Mouse (Mus musculus) G1E (cell line): ENCODE measurements around the gene Bpifb9a. TPM values are rescaled to one million over a fixed set of nuclear protein-coding genes. Genes with fewer than 3 reads are reported as not detected.
"Not testable (repeated sequence)": the region's sequence is repeated elsewhere in the genome, so short reads cannot be mapped to it uniquely, and the experiment has no call there.

Experiments used
- ATAC-seq: 2 replicates; pipeline ENCODE4 v1.8.0; 2016; ENCODE audit warnings: mild to moderate bottlenecking; ENCODE audit not compliant: insufficient number of reproducible peaks, poor library complexity, low FRiP score, severe bottlenecking; ENCODE audit errors: extremely low read depth
- DNase-seq: peaks from one replicate; pipeline ENCODE4 v3.0.0; 2012; ENCODE audit warnings: low spot score
- H3K27me3 ChIP-seq: 2 replicates; pipeline ENCODE4 v1.6.1; 2012; ENCODE audit warnings: mild to moderate bottlenecking, low read length, inconsistent platforms; ENCODE audit not compliant: insufficient read depth
- H3K36me3 ChIP-seq: replicated peaks from 2 replicates; pipeline ENCODE3; 2012; ENCODE audit warnings: mild to moderate bottlenecking, inconsistent platforms
- H3K4me1 ChIP-seq: 2 replicates; pipeline ENCODE4 v1.6.1; 2012; ENCODE audit warnings: low read depth, low read length, inconsistent platforms, mixed read lengths; ENCODE audit not compliant: insufficient read depth
- H3K4me3 ChIP-seq: 2 replicates; pipeline ENCODE4 v1.5.1; 2012; ENCODE audit warnings: low read depth, mild to moderate bottlenecking, inconsistent platforms, low read length, moderate library complexity, mixed read lengths
- H3K9me3 ChIP-seq: replicated peaks from 2 replicates; pipeline ENCODE4 v1.6.1; 2012; ENCODE audit warnings: inconsistent platforms
- CTCF ChIP-seq: IDR thresholded peaks from 2 replicates; pipeline ENCODE4 v1.5.1; 2012; ENCODE audit warnings: low read depth, low read length, inconsistent platforms, mixed read lengths
- GATA1 ChIP-seq: IDR thresholded peaks from 2 replicates; pipeline ENCODE4 v1.6.1; 2012; ENCODE audit warnings: borderline replicate concordance, low read length, inconsistent platforms, mixed read lengths
- GATA2 ChIP-seq: IDR thresholded peaks from 2 replicates; pipeline ENCODE4 v1.6.1; 2012; ENCODE audit warnings: low read depth, low read length, inconsistent platforms, borderline replicate concordance
- POLR2AphosphoS5 ChIP-seq: IDR thresholded peaks from 2 replicates; pipeline ENCODE4 v1.6.1; 2012; ENCODE audit warnings: low read depth, low read length, inconsistent platforms; ENCODE audit not compliant: insufficient replicate concordance
- TAL1 ChIP-seq: conservative IDR thresholded peaks from 2 replicates; pipeline ENCODE4 v1.6.1; 2012; ENCODE audit warnings: low read depth, low read length, inconsistent platforms, mixed read lengths
- polyA plus RNA-seq: library from polyadenylated mRNA; stranded (reverse); fragments of >175 nt; gene quantifications from 2 replicates; pipeline ENCODE4 v1.2.3, GENCODE M21; 2012
- total RNA-seq, 2 experiments: library from RNA; stranded (forward) in 1 of 2; stranded (reverse) in 1 of 2; fragments of 200-1000 nt in 1 of 2; fragments of >200 nt in 1 of 2; fragmentation: Nextera tagmentation in 1 of 2; gene quantifications; 2 replicates each; pipeline ENCODE4 v1.2.3; 2014 to 2017

Bpifb9a gene
- total and polyA plus RNA-seq, 3 experiments: 0.22 TPM; not detected in 2

GRCm38 (mm10) chr2:154223917-154224273 is 33.8 kb upstream of the Bpifb9a start:
- TF ChIP-seq CTCF (no peak), TAL1 (no peak), POLR2AphosphoS5 (no peak), GATA1 (no peak)
- ATAC-seq: no peak
- Histone ChIP-seq H3K9me3 (no peaks in the 10 kb centered on the region), H3K36me3 (no peaks in the 10 kb centered on the region), H3K27me3 (peaks cover 16% of the 10 kb centered on the region), H3K4me3 (no peak overlapping the region), H3K4me1 (no peaks in the 10 kb centered on the region)
- DNase-seq: no peak

GRCm38 (mm10) chr2:154226991-154227390 is 30.7 kb upstream of the Bpifb9a start:
- H3K36me3 ChIP-seq: no peaks in the 10 kb centered on the region
- TF ChIP-seq GATA2 (no peak), POLR2AphosphoS5 (no peak), TAL1 (no peak), GATA1 (no peak), CTCF (no peak)
- H3K27me3 ChIP-seq: peaks cover 13% of the 10 kb centered on the region
- DNase-seq (no peak), ATAC-seq (no peak)
- no peaks in the 10 kb centered on the region for H3K4me1 ChIP-seq
- H3K9me3 ChIP-seq: no peaks in the 10 kb centered on the region
- H3K4me3 ChIP-seq: no peak overlapping the region

- no peak for ATAC-seq
- TF ChIP-seq TAL1 (no peak), POLR2AphosphoS5 (no peak), CTCF (no peak), GATA2 (no peak), GATA1 (no peak)
- Histone ChIP-seq H3K27me3 (peaks cover 13% of the 10 kb centered on the region), H3K36me3 (no peaks in the 10 kb centered on the region), H3K4me3 (no peak overlapping the region), H3K9me3 (no peaks in the 10 kb centered on the region), H3K4me1 (no peaks in the 10 kb centered on the region)
- no peak for DNase-seq
Measured at GRCm38 (mm10) chr2:154227830-154228229, 29.8 kb upstream of the Bpifb9a start.

- H3K9me3 ChIP-seq: no peaks in the 10 kb centered on the region
- no peak for TF ChIP-seq GATA2
- no peak for TF ChIP-seq CTCF
- TF ChIP-seq GATA1: no peak
- no peak for TF ChIP-seq POLR2AphosphoS5
- TF ChIP-seq TAL1: no peak
- ATAC-seq (no peak), DNase-seq (no peak)
- H3K36me3 ChIP-seq: no peaks in the 10 kb centered on the region
- no peaks in the 10 kb centered on the region for H3K4me1 ChIP-seq
- H3K27me3 ChIP-seq: peaks cover 9% of the 10 kb centered on the region
- H3K4me3 ChIP-seq: no peak overlapping the region
Measured at GRCm38 (mm10) chr2:154233426-154233825, 24.2 kb upstream of the Bpifb9a start.

DNA sequence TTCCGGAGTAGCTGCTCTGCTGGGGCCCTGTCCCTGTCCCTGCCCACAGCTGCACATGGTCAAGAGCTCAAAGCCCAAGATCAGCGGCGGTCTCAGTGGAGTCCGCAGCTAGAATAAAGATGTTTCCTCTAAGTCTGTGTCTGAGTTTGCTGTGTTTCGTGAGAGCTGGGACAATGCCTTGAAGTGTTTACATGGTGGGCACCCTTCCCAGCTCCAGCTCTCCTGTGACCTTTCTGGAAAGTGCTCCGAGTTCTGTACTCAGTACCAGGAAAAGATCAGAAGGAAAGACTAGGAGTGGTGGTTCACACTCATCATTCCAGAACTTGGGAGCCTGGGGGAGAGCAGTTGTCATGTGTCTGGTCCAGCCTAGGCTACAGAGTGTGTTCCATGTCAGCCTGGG is 16.9 kb upstream of the Bpifb9a start:
- DNase-seq (no peak), ATAC-seq (no peak)
- Histone ChIP-seq H3K9me3 (peaks cover 4% of the 10 kb centered on the region; the same call in 1 of the 2 replicates), H3K4me1 (no peaks in the 10 kb centered on the region), H3K4me3 (no peak overlapping the region), H3K36me3 (no peaks in the 10 kb centered on the region), H3K27me3 (peaks cover 10% of the 10 kb centered on the region)
- no peak for TF ChIP-seq GATA1
- TF ChIP-seq GATA2: no peak
- TF ChIP-seq TAL1: no peak
- no peak for TF ChIP-seq POLR2AphosphoS5
- TF ChIP-seq CTCF: no peak

DNA sequence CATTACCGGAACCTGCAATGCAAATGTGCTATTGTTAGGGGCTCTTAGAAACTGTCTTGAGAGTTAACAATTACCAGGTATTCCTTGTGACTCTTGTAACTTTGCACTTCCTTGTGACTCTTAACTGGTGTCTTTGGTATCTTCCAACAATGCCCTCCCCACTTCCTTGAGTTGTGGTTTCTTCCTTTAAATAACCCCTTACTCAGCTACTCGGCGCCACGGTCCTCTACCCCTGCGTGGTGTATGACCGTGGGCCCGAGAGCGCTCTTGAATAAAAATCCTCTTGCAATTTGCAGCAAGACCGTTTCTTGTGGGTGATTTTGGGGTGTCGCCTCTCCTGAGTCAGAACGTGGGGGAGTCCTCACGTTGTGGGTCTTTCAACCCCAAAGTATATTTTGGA is 14.9 kb upstream of the Bpifb9a start:
- DNase-seq, H3K27me3 ChIP-seq, H3K9me3 ChIP-seq, H3K4me3 ChIP-seq, ATAC-seq, H3K4me1 ChIP-seq, H3K36me3 ChIP-seq: not testable (repeated sequence)

GRCm38 (mm10) chr2:154243356-154244036 is 14.2 kb upstream of the Bpifb9a start:
- ATAC-seq (no peak), DNase-seq (no peak)
- no peaks in the 10 kb centered on the region for H3K36me3 ChIP-seq
- H3K4me3 ChIP-seq: no peak overlapping the region
- TF ChIP-seq GATA2: no peak
- TF ChIP-seq CTCF: no peak
- peaks cover 4% of the 10 kb centered on the region; the same call in 1 of the 2 replicates for H3K9me3 ChIP-seq
- no peaks in the 10 kb centered on the region for H3K4me1 ChIP-seq
- peaks cover 10% of the 10 kb centered on the region for H3K27me3 ChIP-seq
